In genomic region chr1:11406026-11406425, GRCm38 (mm10) we compare ENCODE assay signal across 17 mouse cellular contexts. TPM values are rescaled to one million over a fixed set of nuclear protein-coding genes. Genes with fewer than 3 reads are reported as not detected.
"Had no signal": no experiment of that assay in that cellular context is flagged by ENCODE, and none has a peak within 500 bp of the region (broad histone marks: within the 10 kb centered on the region; RNA-seq: fewer than 3 reads in every experiment).

No protein-coding gene starts in this region.

- H3K36me3 ChIP-seq: neural tube, embryonic 13.5 days; neural tube, embryonic 15.5 days; stomach, embryonic 15.5 days had no signal

- H3K4me1 ChIP-seq: neural tube, embryonic 13.5 days; neural tube, embryonic 15.5 days; stomach, embryonic 15.5 days had no signal

- H3K4me3 ChIP-seq: neural tube, embryonic 13.5 days; neural tube, embryonic 15.5 days; stomach, embryonic 15.5 days had no signal

- H3K9ac ChIP-seq: neural tube, embryonic 13.5 days; neural tube, embryonic 15.5 days; stomach, embryonic 15.5 days had no signal

- H3K4me2 ChIP-seq: neural tube, embryonic 13.5 days; neural tube, embryonic 15.5 days; stomach, embryonic 15.5 days had no signal

- H3K27ac ChIP-seq: neural tube, embryonic 13.5 days; neural tube, embryonic 15.5 days; stomach, embryonic 15.5 days; stomach, postnatal 0 days had no signal

- H3K9me3 ChIP-seq: neural tube, embryonic 13.5 days; neural tube, embryonic 15.5 days; stomach, embryonic 15.5 days had no signal

- DNase-seq: retina, postnatal 1 day; right cerebral cortex, adult 18-20 months; right cerebral cortex, postnatal 14 days; right cerebral cortex, postnatal 25 days; right cerebral cortex, postnatal 4 days; spleen, adult 18-20 months; thymus, adult 18-20 months; thymus, adult 2 months; thymus, postnatal 14 days; thymus, postnatal 25 days; thymus, postnatal 36 days; thymus, postnatal 4 days had no signal

- H3K27me3 ChIP-seq: neural tube, embryonic 13.5 days; neural tube, embryonic 15.5 days; stomach, embryonic 15.5 days had no signal

RNA-seq across cellular contexts. Expression of gene A830018L16Rik, which starts 7.9 kb away (rescaled TPM):
- polyA plus RNA-seq: small intestine, adult 2 months had no signal
